Mouse (Mus musculus) NIH3T3 (cell line): ENCODE results near the gene Cnot1.
"Not testable (repeated sequence)": the region's sequence is repeated elsewhere in the genome, so short reads cannot be mapped to it uniquely, and the experiment has no call there.

ENCODE experiments used
- DNase-seq: peaks from one replicate; pipeline ENCODE4 v3.0.0-alpha.2; 2012; ENCODE audit warnings: low read depth

The Cnot1 gene

DNA sequence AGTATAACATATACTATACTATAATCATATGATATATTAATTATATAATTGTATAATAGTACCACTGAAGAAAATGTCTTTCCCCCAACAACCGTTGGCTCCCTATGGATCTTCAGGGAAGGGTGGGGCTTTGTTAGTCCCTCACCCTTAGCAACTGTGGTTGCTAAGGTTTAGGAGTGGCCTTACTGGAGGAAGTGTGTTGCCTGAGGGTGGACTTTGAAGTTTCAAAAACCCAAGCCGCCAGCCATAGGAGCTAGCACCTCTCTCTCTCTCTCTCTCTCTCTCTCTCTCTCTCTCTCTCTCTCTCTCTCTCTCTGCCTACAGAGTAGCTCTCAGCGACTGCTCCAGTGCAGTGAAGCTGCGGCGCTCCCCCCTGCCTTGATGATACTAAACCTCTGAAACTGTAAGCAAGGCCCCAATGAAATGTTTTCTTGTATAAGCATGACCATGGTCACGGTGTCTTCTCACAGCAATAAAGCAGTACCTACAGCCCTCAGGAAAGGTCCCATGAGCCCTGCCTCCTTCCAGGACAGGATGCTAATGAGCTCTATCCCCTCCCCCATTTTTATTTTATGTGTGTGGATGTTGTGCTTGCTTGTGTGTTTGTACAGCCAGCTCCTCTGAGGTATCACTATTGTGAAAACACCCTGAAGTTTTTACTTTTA, 8.9 kb upstream of the Cnot1 start:
- no peak for DNase-seq

DNA sequence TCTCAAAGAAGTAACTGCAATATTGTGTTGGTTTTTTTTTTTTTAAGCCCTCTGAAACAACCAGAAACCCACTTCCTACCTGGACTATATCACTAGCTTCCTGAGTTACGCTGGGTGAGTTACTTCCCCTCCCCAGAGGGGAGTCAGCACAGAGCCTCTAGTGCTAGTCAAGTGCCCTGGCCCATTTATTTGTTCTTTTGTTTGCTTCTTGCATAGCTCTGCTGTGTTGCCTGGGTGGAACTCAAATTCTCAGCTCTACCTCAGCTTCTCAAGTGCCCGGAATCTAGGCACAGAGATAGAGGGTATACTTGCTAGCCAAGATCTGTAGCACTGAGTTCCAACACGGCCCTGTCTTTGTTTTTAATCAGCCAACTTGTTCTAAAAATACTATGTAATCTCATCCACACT, 2.9 kb upstream of the Cnot1 start:
- peak; percentile 23 for DNase-seq

GRCm38 (mm10) chr8:95809116-95809515, 1.9 kb upstream of the Cnot1 start:
- DNase-seq = no peak

DNA sequence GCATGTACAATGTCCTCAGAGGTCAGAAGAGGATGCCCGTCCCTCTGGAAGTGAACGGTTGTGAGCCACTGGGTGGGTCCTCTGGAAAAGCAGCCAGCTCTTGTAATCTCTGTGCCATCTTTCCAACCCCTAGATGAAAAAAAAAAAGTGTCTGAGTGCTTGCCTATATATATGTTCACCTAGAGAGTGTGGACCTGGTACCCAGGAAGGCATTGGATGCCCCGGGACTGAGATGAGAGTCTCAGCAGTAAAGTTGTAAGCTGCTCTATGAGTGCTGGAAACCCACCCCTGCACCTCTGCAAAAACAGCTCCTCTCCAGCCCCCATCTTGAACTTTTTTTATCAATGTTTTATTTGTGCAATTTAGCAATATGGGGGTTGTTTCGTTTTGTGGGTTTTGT, 1.4 kb upstream of the Cnot1 start:
- no peak for DNase-seq

DNA sequence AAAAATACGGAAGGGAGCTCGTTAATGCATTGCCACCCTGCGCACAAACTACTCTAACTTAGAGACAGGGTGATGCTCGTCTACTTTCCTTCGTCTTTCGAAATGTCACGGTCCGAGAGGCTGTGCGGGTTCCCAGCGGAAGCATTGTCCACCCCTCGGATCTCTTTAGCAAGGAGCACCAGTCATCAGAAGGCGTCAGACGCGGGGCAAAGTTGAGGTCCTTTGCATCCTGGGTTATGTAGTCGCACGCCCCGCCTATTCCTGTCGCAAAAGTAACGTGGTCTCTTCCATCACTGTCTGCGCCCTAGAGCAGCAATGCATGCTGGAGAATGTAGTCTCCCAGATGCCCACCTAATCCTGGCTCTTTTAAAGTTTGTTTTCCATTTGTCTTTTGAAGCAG, 597 bp upstream of the Cnot1 start:
- peak; percentile 95 for DNase-seq

GRCm38 (mm10) chr8:95806461-95807191, 638 bp downstream of the Cnot1 start:
- DNase-seq = peak; percentile 49

- no peak for DNase-seq
Measured at GRCm38 (mm10) chr8:95805482-95805881, 1.8 kb downstream of the Cnot1 start.

GRCm38 (mm10) chr8:95802231-95802630, 5.0 kb downstream of the Cnot1 start:
- no peak for DNase-seq

- no peak for DNase-seq
Measured at GRCm38 (mm10) chr8:95801476-95802064, 5.7 kb downstream of the Cnot1 start.

- DNase-seq = no peak
Measured at GRCm38 (mm10) chr8:95800353-95800752, 6.9 kb downstream of the Cnot1 start.

- DNase-seq = no peak
Measured at GRCm38 (mm10) chr8:95799891-95800290, 7.4 kb downstream of the Cnot1 start.

DNA sequence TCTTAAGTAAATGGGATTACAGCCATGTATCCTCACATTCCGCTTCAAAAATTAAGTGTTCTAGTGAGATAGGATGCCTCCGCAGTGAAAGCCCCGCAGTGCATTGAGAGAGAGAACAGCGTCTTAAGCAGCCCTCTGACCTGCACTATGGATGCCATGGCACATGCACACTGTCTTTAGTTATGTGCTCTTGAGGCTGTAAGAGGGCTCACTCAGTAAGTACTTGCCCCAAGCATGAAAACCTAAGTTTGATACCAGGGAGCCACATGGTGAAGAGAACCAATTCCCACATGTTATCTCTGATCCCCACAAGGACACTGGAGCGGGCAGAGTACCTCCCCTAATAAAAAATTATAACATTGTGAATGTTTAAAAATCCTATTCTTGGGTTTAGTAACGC, 8.1 kb downstream of the Cnot1 start:
- no peak for DNase-seq

DNA sequence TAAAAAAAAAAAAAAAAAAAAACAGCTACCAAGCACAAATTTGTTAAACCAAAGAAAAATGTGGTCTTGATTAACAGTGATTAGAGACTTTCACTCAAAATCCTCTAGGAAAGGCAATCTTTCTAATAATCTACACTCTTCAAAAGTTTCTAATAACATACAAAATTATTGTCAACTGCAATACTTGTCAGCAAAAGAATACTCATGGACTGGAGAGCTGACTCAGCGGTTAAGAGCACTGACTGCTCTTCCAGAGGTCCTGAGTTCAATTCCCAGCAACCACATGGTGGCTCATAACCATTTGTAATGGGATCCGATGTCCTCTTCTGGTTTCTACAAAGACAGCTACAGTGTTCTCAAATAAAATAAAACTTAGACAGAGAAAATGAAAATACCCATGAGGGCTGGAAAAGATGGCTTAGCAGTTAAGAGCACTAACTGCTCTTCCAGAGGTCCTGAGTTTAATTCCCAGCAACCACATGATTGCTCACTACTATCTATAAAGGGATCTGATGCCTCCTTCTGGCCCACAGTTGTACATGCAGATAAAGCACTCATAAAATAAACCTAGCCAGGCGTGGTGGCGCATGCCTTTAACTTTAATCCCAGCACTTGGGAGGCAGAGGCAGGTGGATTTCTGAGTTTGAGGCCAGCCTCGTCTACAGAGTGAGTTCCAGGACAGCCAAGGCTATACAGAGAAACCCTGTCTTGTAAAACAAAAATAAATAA, 11.8 kb downstream of the Cnot1 start:
- not testable (repeated sequence) for DNase-seq

- no peak for DNase-seq
Measured at GRCm38 (mm10) chr8:95785591-95785990, 21.7 kb downstream of the Cnot1 start.

- no peak for DNase-seq
Measured at GRCm38 (mm10) chr8:95782628-95783027, 24.6 kb downstream of the Cnot1 start.

- no peak for DNase-seq
Measured at GRCm38 (mm10) chr8:95781775-95782174, 25.5 kb downstream of the Cnot1 start.

DNA sequence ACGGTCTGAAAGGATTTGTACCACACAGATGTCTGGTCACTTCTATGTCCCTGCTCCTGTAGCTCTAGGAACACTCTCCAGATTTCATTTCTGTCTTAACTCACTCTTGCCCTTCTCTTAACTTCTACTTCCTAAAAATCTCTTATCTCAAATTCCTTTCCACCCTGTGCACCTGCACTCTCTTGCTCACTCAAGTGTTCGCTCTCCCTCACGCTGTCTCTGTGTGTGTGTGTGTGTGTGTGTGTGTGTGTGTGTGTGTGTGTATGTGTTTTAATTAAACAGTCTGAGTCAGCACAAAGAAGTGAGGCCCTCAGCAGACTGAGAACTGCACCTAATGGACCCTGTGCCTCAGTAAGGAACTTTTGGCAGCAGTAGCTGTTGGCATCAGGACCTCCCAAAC, 26.2 kb downstream of the Cnot1 start:
- no peak for DNase-seq

DNA sequence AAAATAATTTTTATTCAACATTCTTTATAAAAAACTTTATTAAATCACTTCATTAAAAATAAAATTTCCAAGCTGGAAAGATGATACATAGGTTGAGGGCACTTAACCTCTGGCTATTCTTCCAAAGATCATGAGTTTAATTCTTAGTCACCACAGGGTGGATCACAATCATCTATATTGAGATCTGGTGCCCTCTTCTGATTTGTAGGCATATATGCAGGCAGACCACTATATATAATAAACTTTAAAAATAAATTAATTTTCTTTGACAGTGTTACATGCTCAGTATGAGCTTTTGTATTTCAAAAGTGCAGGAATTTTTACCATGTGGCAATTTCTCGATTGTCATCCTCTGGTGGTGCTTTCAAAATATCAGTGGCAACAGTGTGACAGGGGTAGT, 43.1 kb downstream of the Cnot1 start:
- DNase-seq = peak; percentile 9

- DNase-seq = no peak
Measured at GRCm38 (mm10) chr8:95760323-95760722, 46.9 kb downstream of the Cnot1 start.

- no peak for DNase-seq
Measured at GRCm38 (mm10) chr8:95751924-95752323, 55.3 kb downstream of the Cnot1 start.

- DNase-seq = no peak
Measured at GRCm38 (mm10) chr8:95748028-95748427, 59.2 kb downstream of the Cnot1 start.

DNA sequence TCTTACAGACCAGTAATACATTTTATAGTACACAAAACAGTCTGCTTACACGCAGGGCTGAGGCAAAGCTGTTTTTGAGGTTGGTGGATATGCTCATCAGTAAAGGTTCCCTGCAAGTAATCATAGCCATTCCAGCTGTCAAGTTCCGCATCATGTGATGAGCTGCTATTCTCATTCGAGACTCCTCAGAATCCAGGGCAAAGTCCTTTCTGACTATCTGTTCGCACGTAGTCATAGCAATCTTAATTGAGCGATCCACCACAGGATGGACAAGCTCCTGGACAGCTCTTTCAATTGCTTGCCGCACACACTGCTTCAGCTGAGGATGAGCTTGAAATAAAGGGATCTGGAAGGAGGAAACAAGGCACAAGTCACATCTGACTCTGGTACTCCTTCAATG, 65.5 kb downstream of the Cnot1 start:
- no peak for DNase-seq

DNA sequence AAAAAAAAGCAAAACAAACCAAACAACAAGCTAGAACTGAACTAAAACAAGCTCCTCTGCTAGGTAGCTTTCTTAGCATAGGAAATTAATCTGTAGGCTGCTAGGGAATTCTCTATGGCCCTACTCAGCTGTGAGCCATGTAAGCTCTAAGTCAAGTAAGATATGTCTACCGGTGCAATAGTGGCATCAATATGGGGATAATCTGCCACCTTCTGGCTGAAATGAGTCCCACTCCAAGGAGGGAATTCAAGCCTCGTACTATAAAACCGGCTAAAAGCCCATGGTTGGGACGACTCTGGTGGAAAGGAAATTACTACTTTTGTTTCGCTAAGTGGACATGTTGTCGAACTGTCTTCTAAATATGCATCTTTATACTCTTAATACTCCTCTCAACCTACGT, 68.7 kb downstream of the Cnot1 start:
- DNase-seq = peak; percentile 14
